Mouse (Mus musculus) kidney, adult 2 months (tissue): Measurements from ENCODE around the gene Rhox2h.
"Not testable (repeated sequence)": the region's sequence is repeated elsewhere in the genome, so short reads cannot be mapped to it uniquely, and the experiment has no call there.

Source experiments
- CTCF ChIP-seq: fragments of 200-500 bp; conservative IDR thresholded peaks from 2 replicates; pipeline ENCODE4 v1.5.1; 2011; ENCODE audit warnings: low read depth, mild to moderate bottlenecking, control low read depth, low read length, moderate library complexity, mixed read lengths; ENCODE audit not compliant: insufficient read depth, insufficient read length
- POLR2A ChIP-seq: fragments of 200-500 bp; IDR thresholded peaks from one replicate; pipeline ENCODE4 v1.6.1; 2011; ENCODE audit warnings: low read depth, low read length, control low read depth

DNA sequence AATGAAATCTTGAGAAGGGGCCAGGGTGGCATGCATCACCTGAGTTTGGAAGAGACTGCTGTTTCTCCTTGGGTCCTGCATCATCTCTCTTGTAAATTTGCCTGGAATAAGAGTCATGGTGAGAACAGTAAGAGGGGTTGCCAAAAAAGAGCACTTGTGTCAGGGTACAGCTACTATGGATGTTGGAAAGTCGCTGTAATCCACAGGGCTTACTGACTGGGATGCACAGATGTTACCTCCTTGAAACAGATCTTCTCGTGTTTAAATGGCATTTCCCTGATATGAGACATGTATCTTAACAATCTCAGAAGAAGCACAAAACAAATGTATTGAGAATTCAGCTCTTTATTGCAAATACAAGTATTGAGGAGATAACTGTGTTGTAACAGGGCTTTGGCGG, 4.4 kb downstream of the Rhox2h start, which contains the start of gene Rhox3h:
- not testable (repeated sequence) for TF ChIP-seq POLR2A, CTCF
